Mouse (Mus musculus) ovary, adult 2 months (tissue): ENCODE data around the gene L1cam. TPM values are rescaled to one million over a fixed set of nuclear protein-coding genes. Genes with fewer than 3 reads are reported as not detected.

Experiments
- polyA plus RNA-seq: library from polyadenylated mRNA; depleted of rRNA; stranded (reverse); fragments of >200 nt; gene quantifications from 2 replicates; pipeline ENCODE4 v1.2.3, GENCODE M21; 2012; rRNA removed

L1cam gene
- 0.92 and 1.7 TPM in 2 replicates for polyA plus RNA-seq

GRCm38 (mm10) chrX:73895719-73896118 is at the start of gene L1cam:
TSS of gene L1cam (minus strand) at chrX:73896105.

DNA sequence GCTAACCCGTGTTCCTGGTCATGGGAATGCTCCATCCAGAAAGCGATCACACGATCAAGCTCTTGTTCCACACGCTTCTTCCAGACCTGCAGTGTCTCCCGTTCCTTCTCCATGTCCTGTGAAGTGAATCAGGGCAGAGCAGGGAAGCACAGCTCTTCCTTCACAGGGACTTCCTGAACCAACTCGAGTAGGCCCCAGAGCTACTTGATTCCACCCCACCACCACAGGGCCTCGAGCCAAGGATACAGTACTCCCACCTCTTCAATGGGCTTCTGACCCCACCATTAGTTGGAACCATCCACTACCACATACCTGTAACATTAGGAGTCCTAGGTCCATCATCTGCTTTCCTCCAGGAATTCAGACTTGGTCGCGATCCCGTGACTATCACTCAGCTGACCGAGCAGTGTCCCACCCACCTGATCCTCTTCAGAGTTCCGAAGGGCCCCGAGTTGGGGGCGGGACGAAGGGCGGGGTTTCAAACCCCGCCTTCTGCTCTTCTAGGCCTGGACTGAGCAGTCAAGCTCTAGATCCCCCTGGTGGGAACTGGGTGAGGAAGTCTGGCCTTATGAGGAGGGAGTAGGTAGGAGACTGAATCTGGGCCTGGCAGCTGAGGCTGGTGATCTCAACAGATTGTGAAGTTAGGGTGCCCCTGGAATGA is 34.6 kb upstream of the L1cam start, which contains the start of gene Renbp:
Gene Renbp (minus strand): TSS at position 449 of the 661 bp plus-strand sequence.

GRCm38 (mm10) chrX:73921823-73922549 is 26.1 kb upstream of the L1cam start, which contains the start of the genes Arhgap4 and Naa10:
TSS of gene Arhgap4 (minus strand) at chrX:73921870.
TSS of gene Naa10 (minus strand) at chrX:73921944.

GRCm38 (mm10) chrX:73891551-73892152 is 4.3 kb downstream of the L1cam start, which contains the start of gene Avpr2:
TSS of gene Avpr2 (plus strand) at chrX:73892102.

DNA sequence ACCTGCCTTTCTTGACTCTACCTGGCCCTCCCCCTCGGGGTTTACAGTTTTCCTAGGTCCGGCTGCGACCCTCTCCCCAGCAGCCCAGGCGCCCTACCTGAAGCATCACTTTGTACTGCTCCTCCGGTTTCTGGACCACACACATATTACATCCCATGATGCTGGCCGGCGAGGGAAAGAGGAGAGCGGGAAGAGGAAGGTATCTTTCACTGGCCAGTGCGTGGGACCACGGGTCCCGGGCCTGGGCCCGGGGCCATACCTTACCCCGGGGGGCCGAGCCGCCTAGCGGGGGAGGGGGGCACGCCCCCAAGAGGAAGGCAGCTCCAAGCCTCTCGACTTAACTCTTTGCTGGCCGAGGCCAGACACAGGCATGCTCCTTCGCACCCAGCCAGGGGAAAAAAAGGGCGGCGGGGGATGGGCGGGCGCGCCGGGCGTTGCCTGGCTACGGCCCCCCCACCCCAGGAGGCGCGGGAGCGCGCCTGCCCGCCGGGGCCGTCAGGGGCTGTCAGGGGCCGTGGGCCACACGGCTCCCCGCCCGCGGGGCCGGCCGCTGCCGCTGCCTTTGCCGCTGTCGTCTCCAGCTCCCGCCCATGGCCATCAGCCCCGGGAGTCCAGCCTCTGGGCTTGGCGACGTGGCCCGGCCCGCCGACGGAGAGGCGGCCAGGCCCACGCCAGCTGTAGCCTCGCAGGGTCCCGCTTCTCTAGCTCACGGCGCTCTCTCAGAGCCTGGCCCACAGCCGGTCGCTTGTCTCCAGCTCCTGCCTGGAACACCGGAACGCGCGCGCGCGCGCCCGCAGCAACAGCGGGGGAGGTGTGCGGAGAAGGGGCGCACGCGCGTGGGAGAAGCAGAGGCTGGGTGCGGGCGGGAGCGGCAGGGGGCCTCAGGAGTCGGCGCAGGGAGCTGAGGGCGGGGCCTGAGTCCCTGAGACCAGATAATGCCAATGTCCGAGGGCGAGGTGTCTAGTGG is 71.4 kb downstream of the L1cam start, which contains the start of gene Pdzd4:
Gene Pdzd4 (minus strand): TSS at position 785 of the 967 bp plus-strand sequence.

Other genes with a start within 250 kb of the L1cam start
- 23.9 and 25.6 TPM in 2 replicates for gene Pnck, start 236.0 kb downstream of the L1cam start, polyA plus RNA-seq
- 71.0 and 71.8 TPM in 2 replicates for gene Slc6a8, start 223.0 kb downstream of the L1cam start, polyA plus RNA-seq
- gene Bcap31, start 179.9 kb downstream of the L1cam start, polyA plus RNA-seq = 25.8 and 32.4 TPM in 2 replicates
- gene Abcd1, start 179.5 kb downstream of the L1cam start, polyA plus RNA-seq = 31.0 and 34.1 TPM in 2 replicates
- 2.8 and 3.2 TPM in 2 replicates for gene Plxnb3, start 139.0 kb downstream of the L1cam start, polyA plus RNA-seq
- gene Srpk3, start 121.7 kb downstream of the L1cam start, polyA plus RNA-seq = 5.2 and 5.4 TPM in 2 replicates
- 298 and 381 TPM in 2 replicates for gene Idh3g, start 109.2 kb downstream of the L1cam start, polyA plus RNA-seq
- 249 and 277 TPM in 2 replicates for gene Ssr4, start 109.1 kb downstream of the L1cam start, polyA plus RNA-seq
- gene Pdzd4, start 71.1 kb downstream of the L1cam start, polyA plus RNA-seq = 5.1 and 8.1 TPM in 2 replicates
- gene Avpr2, start 4.0 kb downstream of the L1cam start, polyA plus RNA-seq = not detected in 2 replicates
- gene Arhgap4, start 25.8 kb upstream of the L1cam start, polyA plus RNA-seq = 8.9 and 10.9 TPM in 2 replicates
- gene Naa10, start 25.8 kb upstream of the L1cam start, polyA plus RNA-seq = 73.7 and 85.2 TPM in 2 replicates
- gene Renbp, start 34.7 kb upstream of the L1cam start, polyA plus RNA-seq = 19.9 and 29.7 TPM in 2 replicates
- gene Hcfc1, start 70.3 kb upstream of the L1cam start, polyA plus RNA-seq = 76.2 and 81.0 TPM in 2 replicates
- gene Irak1, start 127.8 kb upstream of the L1cam start, polyA plus RNA-seq = 393 and 466 TPM in 2 replicates
- not detected in 2 replicates for gene Opn1mw, start 231.4 kb upstream of the L1cam start, polyA plus RNA-seq
- gene Mecp2, start 239.3 kb upstream of the L1cam start, polyA plus RNA-seq = 6.5 and 6.8 TPM in 2 replicates